Mouse (Mus musculus) erythroblast, embryonic 14.5 days (primary cell): ENCODE data around the gene Cep57. TPM values are rescaled to one million over a fixed set of nuclear protein-coding genes. Genes with fewer than 3 reads are reported as not detected.

ENCODE experiments used
- H3K27me3 ChIP-seq: 2 replicates; pipeline ENCODE4 v1.6.1; 2012; ENCODE audit warnings: inconsistent platforms; ENCODE audit not compliant: control insufficient read depth
- H3K36me3 ChIP-seq: 2 replicates; pipeline ENCODE4 v1.6.1; 2012; ENCODE audit warnings: mild to moderate bottlenecking, inconsistent platforms; ENCODE audit not compliant: control insufficient read depth
- H3K4me1 ChIP-seq: 2 replicates; pipeline ENCODE4 v1.6.1; 2012; ENCODE audit warnings: inconsistent platforms; ENCODE audit not compliant: control insufficient read depth
- H3K4me3 ChIP-seq: replicated peaks from 2 replicates; pipeline ENCODE3; 2012; ENCODE audit warnings: moderate library complexity, mild to moderate bottlenecking, inconsistent platforms
- H3K9me3 ChIP-seq: 2 replicates; pipeline ENCODE4 v1.6.1; 2012; ENCODE audit warnings: low read length, inconsistent platforms, mixed read lengths; ENCODE audit not compliant: control insufficient read depth
- GATA1 ChIP-seq: IDR thresholded peaks from 2 replicates; pipeline ENCODE4 v1.6.1; 2012; ENCODE audit warnings: low read length, inconsistent platforms, mixed read lengths
- TAL1 ChIP-seq: IDR thresholded peaks from 3 replicates; pipeline ENCODE4 v1.6.1; 2012; ENCODE audit warnings: low read length, inconsistent platforms, mixed read lengths
- polyA plus RNA-seq: library from polyadenylated mRNA; stranded (reverse); fragments of >175 nt; gene quantifications from 2 replicates; pipeline ENCODE4 v1.2.3, GENCODE M21; 2012

The Cep57 gene
- polyA plus RNA-seq, 1 experiment: 1.5 TPM

GRCm38 (mm10) chr9:13760430-13760829 is 66.5 kb downstream of the Cep57 start:
- TF ChIP-seq TAL1: no peak
- no peak for TF ChIP-seq GATA1
- Histone ChIP-seq H3K4me1 (no peaks in the 10 kb centered on the region), H3K9me3 (no peaks in the 10 kb centered on the region), H3K27me3 (no peaks in the 10 kb centered on the region), H3K4me3 (no peak overlapping the region), H3K36me3 (peaks cover 7% of the 10 kb centered on the region)

Other genes with a start within 250 kb of the Cep57 start
- 0.06 and 0.13 TPM in 2 replicates for gene Mtmr2, start 78.7 kb downstream of the Cep57 start, polyA plus RNA-seq
- gene Fam76b, start 609 bp upstream of the Cep57 start, polyA plus RNA-seq: 0.30 and 0.64 TPM in 2 replicates